Mouse (Mus musculus) A20 (cell line): ENCODE measurements around the gene Tmem210.

Source experiments
- DNase-seq: peaks from one replicate; pipeline ENCODE4 v3.0.0-alpha.2; 2011; ENCODE audit warnings: low read depth, low spot score

Tmem210 gene

DNA sequence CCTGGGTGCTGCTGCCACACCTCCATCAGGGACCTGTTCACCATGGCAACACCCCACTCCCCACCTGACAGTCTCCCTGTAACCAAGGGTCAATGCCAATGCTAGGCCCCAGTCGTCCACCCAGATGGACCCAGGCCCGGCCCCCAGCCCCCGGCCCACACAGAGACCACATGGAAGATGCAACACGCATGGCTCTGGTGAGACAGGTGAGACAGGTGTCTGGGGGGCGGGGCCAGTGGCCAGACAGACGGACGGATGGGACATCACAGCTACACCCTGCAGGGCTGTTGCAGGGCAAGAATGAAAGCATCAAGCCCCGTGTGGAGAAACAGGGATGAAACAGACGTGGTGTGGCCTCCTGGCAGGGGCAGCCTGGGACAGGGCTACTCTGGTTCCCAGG, 5.8 kb downstream of the Tmem210 start:
- DNase-seq, result no peak

DNA sequence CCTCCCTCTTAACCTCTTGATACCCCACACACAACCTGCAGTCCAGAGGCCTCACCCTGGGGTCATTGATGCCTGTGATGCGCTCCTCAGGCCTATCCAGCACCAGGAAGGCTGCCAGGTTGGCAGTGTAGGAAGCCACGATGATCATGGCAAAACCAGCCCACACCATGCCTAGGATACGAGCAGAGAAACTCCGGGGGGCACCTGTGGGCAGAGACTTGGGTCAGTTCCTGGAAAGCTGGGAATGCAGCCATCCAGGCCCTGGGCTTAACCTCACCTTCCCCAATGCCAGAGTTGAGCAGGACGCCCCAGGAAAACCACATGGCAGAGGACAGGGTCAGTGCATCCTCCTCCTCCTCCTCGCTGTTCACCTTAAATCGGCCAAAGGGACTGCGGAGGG, 9.1 kb downstream of the Tmem210 start:
- DNase-seq, result no peak

DNA sequence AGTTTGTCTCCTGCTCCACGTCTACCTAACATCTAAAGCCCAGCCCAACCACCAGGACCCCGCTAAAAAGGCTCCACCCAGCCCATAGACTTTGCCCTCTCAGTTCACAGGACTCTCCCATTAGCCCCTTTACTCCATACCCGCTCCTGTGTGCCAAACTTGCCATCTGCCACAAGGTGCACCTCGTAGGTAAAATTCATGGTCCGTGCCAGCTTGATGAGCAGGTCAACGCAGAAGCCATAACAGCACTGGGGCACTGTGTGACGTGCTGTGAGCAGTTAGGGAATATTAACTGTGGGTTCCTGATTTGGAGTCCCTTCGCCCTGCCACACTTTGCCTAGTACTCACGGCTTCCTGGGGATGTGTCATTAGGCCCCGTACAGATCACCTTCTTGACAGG, 10.1 kb downstream of the Tmem210 start:
- no peak for DNase-seq

DNA sequence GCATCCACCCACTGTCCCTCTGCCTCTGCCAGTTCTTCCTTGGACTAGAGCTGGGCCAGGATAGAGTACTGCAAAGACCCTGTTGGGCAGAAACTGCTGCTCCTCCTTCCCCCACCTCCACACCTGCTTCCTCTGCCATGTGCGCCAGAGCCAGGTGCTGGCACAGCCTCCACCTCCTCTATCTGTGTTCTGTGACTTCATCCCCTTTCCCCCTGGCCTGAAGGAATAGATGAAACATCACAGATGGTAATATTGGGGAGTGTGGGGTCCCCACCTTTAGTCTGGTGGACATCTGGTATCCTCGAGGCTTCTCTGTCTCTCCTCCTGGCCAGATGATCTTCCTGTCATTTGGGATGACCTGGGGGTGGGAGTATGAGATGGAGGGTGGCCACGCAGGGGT, 15.5 kb downstream of the Tmem210 start:
- no peak for DNase-seq

DNA sequence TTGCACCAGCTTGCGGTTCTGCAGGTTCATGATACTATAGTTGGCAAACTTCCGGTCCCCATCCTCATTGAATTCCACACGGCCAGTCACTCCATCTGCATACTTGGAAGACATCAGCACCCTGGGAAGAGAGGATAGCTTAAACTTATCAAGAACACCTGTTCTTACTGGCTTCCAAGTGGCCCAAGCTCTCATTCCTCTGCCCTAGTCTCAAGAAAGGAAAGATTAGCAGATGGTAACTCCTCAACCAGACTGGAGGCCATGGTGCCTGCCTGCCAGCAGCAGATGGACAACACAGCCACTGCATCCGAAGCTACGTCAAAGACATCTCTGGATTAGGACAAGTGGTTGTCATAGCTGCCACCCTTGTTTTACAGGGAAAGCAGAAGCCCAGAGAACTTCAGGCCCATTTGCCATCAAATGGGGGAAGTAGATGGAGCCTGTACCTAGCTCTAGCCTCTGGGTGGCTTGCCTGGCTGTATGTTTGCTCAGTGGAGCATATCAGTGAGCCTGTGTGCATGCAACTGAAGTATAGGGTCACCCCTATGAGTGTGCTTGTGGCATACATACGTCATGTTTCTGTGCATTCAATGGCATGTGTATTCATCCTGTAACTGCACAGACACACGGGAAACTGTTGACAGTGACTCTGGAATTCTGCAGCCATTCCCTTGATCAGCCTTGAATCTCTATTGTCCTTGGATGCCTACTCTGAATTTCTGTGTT, 16.1 kb downstream of the Tmem210 start:
- DNase-seq, result no peak

DNA sequence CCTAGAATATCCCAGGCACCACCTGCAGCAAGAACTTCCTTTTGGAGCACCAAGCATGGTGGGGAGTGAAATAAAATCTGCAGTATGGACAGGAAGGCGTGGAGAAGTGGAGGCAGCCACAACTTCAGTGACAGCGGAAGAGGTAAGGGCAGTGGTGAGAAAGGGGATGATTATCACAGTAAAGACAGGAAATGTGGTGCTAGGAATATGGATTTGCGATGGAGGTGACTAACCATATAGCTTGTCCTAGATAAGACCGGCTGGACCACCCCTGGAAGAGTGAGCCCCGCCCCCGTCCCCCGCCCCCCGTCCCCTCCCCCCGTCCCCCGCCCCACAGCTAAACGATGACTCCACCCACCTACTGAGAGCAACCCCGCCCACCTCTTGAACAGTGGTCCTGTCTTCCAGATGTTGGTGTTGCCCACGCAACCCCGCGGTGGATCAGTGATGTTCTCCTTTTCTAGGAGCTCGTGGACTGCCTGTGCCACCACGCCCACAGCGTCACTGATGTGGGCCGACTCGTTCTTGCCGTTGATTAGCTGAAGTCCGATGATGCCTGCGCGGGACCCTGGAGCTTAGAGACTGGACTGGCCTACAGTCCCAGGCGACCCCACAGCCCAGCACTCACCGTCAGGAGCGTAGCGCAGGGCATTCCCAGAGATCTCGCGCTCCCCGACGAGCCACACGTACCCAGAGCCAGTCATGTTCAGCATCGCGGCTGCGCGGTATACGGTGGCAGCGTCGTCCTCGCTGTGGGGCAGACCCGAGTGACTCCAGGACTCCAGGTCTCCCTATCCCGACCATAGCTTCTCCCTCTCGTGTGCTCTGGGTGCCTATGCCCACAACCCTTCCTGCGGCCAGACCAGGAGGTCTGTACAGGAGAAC, 17.0 kb downstream of the Tmem210 start:
- DNase-seq, result no peak

DNA sequence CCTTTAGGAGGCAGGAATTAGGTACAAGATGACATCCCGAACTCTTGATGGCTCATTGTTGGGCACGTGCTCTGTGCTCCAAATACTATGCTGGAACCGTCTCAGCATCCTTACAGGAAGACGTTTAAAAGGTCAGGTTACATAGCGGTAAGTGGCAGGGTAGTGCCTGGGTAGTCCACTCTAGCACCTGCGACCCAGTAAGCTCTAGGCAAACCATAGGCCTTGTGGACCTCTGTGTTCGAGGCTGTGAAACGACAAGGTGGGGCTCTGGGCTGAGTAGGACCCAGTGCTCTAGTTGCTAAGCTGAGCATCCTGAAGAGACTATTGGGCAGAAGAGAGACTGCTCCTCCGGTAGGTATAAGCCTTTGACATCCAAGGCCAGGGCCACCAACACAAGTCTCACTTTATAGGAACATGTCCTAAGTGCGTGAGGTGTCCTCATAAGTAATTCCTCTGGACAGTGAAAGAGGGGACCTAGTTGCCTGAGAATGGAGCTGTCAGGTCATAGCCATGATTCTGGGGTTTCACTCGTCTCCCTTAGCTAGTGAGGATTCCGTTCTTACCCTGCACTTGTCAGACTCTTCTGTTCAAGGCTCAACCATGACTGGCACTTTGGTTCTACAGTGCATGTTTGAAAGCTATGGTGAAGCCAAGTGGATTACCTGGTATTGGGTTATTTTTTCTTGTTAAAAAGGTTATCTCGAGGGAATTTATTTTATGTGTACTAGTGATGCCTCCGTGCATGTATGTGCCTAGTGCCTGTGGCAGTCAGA, 17.8 kb downstream of the Tmem210 start:
- no peak for DNase-seq

DNA sequence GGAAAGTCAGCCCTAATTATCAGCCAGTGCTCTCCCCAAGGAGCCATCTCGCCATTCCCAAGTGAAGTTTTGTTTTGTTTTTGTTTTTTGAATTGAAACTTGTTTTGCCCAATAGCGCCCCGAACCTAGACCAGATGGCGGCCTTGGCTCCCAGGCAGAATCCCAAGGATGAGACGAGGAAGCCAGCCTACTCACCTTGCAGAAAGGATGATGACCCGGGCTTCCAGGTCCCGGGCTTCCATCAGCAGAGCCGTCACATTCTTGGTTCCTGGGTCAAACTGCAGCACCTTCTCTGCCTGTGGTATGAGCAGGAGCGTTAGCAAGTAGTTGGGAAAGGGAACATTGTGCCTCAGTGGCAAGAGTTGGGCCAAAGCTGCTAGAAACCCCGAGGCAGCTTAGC, 22.2 kb downstream of the Tmem210 start:
- DNase-seq, result no peak

DNA sequence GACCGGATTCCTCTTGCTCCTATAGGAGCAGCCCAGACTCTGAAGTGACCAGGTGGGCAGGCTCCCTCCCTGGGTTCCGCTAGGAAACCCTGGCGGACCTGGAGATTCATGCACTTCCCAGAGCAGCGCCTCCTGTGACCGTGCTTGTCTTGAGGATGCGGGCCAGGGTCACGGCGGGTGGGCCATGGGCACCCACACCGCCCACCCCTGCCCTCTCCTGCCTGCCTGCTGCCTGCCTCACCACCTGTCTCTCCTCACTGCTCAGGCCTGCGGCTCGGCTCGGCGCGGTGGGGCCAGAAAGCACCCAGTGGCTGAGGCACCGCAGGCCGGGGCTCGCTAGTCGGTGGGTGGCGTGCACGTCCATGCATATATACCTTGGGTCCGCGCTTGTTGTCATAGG, 23.0 kb downstream of the Tmem210 start:
- no peak for DNase-seq

DNA sequence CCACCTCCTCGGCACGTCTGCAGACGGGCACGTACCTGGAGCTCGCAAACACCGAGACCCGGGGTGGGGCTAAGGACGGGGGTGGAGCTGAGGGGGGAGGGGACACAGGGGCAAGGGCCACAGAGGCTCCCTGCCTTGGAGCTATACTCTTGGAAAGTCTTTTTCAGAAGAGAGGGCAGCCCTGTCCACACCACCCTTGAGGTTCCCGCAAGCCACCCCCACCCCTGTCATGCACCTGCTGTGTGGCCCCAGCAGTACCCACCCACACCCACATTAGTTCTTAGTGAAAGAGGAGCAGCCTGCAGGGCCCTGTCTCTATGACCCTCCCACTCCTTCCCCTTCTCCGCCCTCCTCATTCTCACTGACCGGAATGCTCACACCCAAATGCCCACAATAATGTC, 23.5 kb downstream of the Tmem210 start:
- DNase-seq, result no peak

DNA sequence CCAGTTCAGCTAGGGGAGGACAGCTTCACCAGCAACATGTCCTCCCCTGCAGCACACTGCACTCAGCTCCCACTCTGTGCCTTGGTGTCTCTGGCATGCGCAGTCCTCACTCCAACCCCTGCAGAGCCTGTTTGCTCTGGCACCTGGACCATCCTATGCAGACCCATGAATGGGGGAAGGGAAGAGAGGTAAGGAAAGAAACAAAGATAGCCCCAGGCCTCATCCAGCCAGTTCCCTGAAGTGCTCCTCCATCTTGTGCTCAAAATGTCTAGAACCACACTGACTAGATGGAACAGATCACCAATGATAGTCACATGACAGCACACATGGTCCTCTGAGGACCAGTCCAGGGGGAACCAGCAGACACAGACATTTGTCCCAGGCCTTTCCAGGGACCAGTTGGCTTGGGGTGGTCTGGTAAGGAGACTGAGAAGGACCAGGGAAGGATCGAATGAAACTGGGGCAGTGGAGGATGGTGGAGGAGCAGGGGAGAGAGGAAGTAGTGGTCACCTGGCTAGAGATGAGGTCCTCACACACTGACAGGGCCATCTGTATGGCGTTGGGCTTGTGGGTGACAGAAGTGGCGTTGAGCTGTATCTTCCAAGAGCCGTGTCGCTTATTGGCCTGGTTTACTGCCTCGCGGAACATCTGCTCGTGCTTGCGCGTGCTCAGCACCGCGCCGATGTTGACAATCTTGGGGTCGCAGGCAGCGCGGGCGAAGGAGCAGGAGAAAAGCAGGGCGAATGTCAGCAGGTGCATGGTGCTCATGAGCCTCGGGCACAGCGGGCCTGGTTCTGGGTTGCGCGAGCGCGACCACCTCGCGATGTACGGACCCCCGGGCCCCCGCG, 30.4 kb downstream of the Tmem210 start:
- no peak for DNase-seq

DNA sequence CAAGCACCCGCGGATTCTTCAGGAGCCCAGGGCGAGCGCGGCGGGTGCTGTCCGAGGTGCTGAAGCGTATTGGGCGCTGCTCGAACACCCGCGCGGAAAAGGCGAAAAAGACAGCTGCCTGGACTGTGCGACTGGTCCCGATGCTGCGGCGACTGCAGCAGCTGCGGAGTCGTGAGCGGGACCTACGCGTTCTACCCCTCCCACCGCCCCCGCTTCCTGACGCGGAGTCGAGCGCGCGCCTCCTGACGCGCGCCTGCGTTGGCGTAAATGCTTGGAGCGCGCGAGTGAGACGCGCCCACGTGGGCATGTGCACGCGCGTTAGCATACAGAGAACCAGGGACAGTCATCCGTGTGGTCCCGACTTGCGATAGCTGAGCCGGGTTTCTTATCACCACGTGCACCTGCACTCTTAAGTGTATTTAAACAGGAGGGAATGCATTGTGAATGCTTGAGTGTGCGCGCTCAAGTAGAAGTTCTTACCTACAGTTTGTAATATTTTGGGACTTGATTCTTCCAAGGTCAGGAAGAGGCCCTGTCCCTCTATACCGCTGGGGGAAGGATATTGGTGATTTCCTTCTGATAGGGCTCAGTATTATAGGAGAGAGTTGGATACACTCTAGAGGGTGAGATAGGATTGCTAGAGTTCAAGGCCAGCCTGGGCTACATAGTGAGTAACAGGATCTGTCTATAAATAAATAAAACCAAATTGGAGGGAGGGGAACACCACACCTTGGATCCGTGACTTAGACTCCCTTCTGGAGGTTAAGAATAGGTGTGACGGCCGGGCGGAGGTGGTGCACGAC, 31.2 kb downstream of the Tmem210 start, which contains the start of gene Grin1:
Gene Grin1, minus strand, starts transcription at position 217 of the 803 bp plus-strand sequence.
- no peak for DNase-seq

DNA sequence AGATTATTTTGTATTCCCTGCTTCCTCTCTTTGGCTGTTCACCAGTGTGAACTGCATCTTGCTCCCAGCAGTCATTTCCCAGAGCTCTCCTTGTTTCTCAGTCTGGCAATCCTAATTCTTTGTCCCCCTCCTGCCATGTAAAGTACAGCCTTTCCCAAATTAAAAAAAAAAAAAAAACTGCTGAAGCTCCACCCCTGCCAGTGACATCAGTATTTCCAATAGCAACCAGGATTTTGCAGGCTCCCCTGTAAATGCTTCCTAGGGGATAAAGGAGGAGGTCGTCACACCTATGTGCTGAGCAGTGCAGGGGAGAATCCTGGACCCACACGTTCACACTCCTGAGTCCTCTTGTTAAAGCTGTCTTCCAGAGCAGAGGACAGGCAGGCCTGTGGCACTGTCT, 32.1 kb downstream of the Tmem210 start:
- no peak for DNase-seq

DNA sequence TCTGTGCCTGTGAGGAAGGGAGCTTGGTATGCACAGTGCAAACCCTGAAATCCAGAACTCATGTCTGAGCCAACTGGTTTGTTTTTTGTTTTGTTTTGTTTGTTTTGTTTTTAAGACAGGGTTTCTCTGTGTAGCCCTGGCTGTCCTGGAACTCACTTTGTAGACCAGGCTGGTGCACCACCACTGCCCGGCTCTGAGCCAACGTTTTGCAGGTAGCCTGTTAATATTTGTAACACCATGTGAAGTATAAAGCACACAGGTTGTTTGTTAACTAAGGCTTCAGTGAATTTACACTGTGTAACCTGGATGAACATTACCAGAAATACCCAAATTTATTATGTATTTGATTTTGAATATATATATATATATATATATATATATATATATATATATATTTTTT, 38.1 kb downstream of the Tmem210 start:
- DNase-seq, result no peak

DNA sequence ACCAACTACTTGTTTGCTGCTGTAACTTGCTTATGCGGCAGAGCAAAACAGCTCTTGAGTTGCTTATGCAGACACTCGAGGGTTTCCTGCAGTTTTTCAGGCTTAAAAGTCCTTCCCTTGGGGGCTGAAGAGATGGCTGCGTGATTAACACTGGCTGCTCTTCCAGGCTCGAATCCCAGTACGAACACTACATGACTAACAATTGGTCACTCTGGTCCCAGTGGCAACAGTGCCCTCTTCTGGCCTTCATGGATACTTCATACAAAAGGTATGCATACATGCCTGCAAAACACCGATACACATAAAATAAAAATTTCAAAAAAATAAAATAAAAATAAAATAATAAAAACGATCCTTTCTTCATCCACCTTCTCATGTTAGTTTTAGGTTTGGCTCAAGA, 40.5 kb downstream of the Tmem210 start:
- DNase-seq, result peak; percentile 59

DNA sequence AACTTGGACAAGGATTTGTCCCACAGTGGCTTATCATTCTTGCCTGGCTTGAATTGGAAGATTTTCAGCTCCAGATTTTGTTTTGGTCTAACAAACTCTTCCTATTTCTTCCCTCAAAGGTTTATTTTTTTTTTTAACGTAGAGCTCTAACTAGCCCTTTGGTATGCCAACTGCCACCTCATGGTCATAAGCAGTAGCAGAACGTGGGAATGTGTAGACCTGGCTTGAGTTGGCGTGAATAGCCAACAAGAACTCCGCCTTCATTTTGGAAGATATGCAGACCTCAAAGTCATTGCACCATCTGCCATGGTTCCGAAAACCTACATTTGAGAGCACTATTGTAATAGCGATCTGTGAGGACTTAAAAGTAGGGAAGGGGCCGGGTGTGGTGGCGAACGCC, 43.5 kb downstream of the Tmem210 start:
- DNase-seq, result peak; percentile 35

DNA sequence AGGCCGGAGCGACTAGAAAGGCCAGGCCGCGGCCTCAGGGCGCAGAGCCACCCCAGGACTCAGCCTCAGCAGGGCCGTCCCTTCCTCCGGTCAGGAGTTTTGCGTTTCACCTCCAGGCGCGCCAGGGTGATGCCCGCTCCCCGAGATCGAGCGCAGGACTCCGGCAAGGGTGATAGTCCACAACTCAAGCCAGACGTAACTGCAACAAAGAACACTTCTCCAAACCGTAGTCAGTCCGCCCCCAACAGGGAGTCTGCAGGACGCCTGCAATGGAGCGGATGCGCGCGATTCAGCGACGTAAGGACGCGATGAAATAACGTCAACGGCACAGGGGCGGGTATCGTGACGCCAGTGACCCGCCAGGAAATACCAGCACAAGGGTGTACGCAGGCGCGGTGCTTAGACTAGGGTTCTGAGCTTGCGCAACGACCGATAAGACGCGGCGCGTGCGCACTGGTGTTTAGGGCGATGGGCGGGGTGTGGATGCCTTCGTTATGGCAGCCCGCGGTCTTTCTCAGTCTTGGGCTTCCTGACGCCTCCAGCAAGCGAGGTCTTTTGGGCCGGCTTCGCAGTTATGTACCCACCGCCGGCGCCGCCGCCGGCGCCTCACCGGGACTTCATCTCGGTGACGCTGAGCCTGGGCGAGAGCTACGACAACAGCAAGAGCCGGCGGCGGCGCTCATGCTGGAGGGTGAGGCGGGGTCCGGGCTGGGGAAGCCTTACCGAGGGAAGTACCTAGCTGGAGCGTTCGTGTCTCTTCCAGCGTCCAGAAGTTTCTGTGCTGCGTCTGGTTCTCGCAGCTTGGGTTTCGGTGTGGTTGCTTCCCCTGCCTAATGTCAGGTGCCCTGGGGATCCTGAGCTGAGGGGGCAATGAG, 44.6 kb downstream of the Tmem210 start, which contains the start of gene Man1b1:
Gene Man1b1, plus strand, starts transcription at position 53 of the 875 bp plus-strand sequence.
- peak; percentile 99 for DNase-seq

DNA sequence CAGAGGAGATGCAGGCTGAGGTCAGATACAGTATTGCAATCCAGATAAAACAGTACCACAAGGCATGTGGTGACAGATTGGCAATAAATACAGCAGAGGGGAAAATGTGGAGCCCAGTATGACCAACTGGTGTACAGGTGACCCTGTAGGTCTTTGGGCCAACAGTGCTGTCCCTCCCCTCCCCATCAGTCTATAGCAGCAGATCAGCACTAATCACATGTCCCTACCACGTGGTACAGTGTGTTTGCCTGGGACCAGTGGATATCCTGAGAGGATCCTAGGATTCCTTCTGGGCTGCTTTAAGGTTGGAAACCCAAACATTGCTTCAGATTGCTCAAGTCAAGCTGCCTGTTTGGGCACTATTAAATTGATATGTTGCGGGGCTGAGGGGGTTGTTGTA, 45.6 kb downstream of the Tmem210 start:
- no peak for DNase-seq

DNA sequence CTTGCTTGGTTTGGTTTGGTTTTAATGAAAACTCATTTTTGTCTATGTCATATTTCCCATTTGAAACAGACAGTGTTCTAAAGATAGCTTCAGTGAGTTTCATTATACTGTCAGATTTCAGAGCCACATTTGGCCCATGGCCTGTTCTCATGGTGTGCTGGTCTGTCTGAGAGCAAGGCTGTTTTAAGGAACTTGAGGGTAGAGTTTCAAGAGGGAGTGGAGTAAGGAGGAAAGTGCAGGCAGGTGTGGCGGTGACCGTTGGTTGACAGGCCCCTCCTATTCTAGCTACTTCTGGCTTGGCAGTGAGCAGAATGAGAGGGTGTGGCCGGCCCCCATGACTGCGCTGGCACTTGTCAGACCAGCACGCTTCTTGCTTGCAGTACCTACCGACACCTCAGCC, 50.4 kb downstream of the Tmem210 start:
- peak; percentile 93 for DNase-seq
